Mouse (Mus musculus): ENCODE data around the gene Raly.
"Not testable (repeated sequence)": the region's sequence is repeated elsewhere in the genome, so short reads cannot be mapped to it uniquely, and the experiment has no call there.

The Raly gene

DNA sequence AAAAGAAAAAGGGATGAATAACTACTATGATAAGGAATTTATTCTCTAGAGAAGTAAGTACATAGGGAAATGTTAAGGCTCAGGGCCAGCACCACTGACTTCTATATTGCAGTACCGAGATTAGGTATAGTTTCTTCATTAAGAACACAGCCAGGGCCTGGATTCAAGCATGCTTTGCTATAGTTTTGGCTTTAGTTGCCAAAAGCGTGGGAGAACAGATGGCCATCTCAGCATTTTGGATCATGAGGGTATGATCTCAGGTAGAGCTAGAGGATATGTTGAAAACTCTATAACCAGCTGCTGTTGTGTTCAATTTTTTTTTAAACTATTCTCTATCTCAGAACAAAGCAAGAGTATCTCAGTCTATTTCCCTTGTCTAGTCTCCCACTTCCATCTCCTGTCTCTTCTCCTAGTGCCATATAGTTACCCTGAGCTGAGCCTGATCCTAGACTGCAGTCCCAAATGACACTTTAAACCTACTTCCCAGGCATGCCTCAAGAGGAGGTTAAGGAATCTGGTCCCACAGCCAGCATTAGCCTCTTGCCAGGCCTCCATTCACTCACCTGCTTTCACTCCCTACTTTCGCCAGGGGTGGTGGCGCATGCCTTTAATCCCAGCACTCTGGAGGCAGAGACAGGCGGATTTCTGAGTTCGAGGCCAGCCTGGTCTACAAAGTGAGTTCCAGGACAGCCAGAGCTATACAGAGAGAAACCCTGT lies 43.4 kb downstream of the Raly start:
- intact Hi-C loops (cut with DNase I): no loop called here

DNA sequence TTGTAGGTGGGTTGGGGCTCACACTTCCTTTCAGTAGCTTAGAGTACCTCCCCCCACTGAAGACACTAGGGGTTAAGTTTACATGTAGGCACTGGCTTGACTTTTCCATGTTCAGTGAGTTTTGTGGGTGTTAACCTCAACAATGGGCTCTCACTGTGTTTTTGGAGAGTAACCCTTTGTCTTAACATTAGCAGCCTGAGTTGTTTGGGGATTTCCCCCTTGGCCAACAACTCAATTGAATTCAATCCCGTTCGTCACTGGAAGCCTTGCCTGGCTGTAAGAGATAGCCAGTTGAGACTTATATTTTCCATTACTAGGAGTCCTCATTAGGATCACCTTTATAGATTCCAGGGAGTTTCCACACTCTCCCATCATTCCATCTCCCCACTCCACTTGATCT lies 45.6 kb downstream of the Raly start:
- intact Hi-C loops (cut with DNase I): no loop called here

GRCm38 (mm10) chr2:154848086-154848485 lies 57.2 kb downstream of the Raly start:
- intact Hi-C loops (cut with DNase I): no loop called here

DNA sequence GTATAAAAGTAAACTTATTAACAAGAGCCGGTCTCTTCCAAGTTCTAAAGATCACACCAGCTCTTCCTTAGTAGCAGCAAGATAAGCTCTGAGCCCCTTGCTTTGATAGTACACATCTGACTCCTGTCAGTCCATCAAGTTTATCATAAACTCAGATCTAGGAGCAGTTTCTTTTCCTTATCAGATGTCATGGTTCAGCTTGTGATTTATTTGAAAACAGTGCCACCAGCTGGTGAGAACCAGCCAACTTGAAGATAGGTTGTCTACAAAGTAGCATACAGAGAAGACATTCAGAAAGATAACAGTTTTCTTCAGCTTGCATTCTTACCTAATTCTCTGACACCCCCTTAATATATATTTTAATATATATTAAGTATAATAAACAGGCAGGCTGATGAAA lies 64.5 kb downstream of the Raly start:
- intact Hi-C loops (cut with DNase I): loop anchor here (2.0 to 5.0 kb wide), 2 partner anchors 58 to 153 kb away; no protein-coding TSS in a partner anchor

GRCm38 (mm10) chr2:154863672-154864071 lies 72.8 kb downstream of the Raly start:
- intact Hi-C loops (cut with DNase I): no loop called here

GRCm38 (mm10) chr2:154865696-154866095 lies 74.8 kb downstream of the Raly start:
- intact Hi-C loops (cut with DNase I): no loop called here

DNA sequence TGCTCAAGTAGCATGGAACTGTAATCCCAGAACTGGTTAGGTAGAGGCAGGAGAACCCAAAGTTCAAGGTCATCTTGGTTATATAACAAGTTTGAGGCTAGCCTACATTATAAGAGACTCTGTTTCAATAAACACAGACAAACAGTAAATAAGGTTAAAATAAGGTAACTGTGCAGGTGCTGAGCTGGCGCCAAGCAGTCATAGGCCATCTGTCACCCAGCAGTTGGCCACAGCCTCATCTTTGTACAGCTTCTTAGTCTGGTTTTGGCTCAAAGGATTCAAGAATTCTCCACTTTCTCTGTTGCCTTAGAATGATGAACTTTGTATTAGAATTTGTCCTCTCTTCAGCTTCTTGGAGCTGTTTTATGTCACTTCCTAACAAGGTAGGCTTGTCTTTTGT lies 77.2 kb downstream of the Raly start:
- intact Hi-C loops (cut with DNase I): no loop called here

DNA sequence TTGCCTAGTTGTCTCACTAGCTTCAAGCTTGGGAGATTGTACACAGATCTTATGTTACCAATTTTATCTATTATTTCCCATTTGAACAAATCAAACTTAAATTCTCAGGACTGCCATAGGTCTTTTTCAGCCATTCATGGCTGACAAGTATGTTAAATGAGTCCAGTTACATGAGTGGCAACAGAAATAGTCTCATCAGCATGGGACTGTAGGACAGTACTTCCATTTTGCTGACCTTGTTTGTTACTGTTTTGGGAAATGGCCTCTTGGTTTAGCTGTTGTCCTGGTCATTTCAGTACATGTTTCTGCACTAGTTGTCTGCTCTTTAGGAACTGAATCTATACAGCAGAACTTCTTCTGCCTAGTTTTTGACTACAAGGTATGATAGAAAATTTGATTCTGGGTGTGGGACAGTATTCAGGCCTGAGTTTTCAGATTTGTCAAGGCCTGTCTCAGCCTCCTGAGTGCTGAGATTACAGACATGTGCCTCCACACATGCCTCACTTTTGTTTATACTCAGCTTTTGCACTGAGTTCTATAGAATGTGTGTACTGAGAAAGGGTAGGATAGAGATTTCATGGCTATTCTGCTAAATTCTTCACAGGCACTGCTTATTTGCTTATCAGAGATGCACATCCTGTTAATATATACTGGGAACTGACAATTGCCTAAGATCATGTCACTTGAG lies 79.2 kb downstream of the Raly start:
- intact Hi-C loops (cut with DNase I): no loop called here

DNA sequence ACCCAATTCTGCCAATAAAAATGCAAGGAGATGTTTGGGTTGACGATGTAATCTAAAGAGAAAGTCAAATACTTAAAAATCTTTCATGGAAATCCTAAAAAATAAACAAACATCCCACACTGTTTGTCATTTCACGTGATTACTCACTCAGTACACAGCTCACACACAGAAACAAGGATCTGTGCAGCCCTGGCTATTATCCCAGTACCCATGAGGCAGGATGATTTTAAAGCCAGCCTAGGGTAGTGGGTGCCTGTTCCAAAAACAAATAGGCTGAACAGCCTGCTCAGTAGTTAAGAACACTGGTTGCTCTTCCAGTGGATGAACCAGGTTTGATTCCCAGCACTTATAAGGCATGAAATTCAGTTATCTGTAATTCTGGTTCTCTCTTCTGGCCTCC lies 85.7 kb downstream of the Raly start:
- intact Hi-C loops (cut with DNase I): no loop called here

GRCm38 (mm10) chr2:154891585-154891984 lies 100.7 kb downstream of the Raly start:
- intact Hi-C loops (cut with DNase I): no loop called here

- intact Hi-C loops (cut with DNase I): no loop called here
Observed at GRCm38 (mm10) chr2:154892201-154893044, 101.5 kb downstream of the Raly start, which contains the start of gene Eif2s2. TSS of gene Eif2s2 (minus strand) at chr2:154892935.

- intact Hi-C loops (cut with DNase I): no loop called here
Observed at GRCm38 (mm10) chr2:154893045-154893385, 102.1 kb downstream of the Raly start.

DNA sequence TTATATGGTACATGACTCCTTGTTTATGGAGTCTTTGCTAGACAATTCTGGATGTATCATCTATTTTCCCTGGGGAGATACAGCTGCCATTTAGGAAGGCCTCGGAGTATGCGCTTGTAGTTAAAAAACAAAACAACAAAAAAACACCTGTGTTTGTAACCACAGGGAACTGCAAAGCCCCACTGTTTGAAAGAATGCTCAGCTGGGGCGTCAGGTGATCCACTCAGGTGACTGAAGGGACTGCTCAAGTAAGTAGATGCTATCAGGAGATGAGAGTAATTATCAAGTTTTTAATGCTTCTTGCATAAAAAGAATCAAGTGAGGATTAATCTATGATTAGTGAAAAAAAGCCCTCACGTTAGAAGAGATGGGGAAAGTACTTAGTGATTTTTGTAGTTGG lies 102.7 kb downstream of the Raly start:
- intact Hi-C loops (cut with DNase I): no loop called here

- intact Hi-C loops (cut with DNase I): not testable (repeated sequence)
Observed at GRCm38 (mm10) chr2:154899004-154899403, 108.1 kb downstream of the Raly start.

- intact Hi-C loops (cut with DNase I): not testable (repeated sequence)
Observed at GRCm38 (mm10) chr2:154899412-154899811, 108.5 kb downstream of the Raly start.

GRCm38 (mm10) chr2:154902111-154902510 lies 111.2 kb downstream of the Raly start:
- intact Hi-C loops (cut with DNase I): no loop called here

GRCm38 (mm10) chr2:154905796-154906195 lies 114.9 kb downstream of the Raly start:
- intact Hi-C loops (cut with DNase I): no loop called here

DNA sequence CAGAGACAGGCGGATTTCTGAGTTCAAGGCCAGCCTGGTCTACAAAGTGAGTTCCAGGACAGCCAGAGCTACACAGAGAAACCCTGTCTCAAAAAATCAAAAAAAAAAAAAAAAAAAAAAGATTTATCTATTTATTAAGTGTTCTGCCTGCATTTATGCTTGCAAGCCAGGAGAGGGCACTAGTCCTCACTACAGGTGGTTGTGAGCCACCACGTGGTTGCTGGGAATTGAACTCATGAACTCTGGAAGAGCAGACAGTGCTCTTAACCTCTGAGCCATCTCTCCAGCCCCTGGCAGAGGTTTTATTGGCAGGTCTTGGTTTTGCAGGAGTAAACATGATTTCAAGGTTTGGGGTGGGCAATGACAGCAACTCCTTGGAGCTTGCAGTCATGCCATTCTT lies 117.3 kb downstream of the Raly start:
- intact Hi-C loops (cut with DNase I): not testable (repeated sequence)

GRCm38 (mm10) chr2:154909789-154910188 lies 118.9 kb downstream of the Raly start:
- intact Hi-C loops (cut with DNase I): no loop called here

DNA sequence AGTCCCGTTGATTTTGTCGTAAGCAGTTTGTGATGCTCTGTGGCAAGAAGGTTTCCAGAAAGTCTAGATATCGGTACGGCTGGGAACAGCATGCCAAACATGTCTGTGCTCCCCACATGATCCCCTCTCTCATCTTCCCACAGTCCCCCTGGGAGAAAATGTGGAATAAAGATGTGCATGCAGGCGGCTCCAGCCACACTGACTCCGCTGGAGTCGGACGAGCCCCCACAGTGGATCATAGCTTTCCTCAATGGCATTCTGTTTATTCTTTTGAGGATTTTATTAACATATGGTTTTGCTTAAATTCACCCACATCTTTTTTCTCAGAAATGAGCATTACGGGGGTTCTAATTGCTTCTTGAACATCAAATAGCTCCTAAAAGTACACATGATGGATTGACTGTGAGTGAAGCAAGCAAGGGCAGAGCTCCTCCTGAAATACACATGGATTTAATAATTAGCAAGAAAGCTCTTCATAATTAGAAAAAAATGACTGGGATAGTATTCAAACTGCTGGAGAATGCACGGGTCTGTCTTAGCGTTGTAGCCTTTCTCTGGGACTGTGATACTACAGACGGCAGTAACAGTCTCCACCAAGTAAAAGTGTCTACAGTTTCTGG lies 125.1 kb downstream of the Raly start:
- intact Hi-C loops (cut with DNase I): no loop called here

DNA sequence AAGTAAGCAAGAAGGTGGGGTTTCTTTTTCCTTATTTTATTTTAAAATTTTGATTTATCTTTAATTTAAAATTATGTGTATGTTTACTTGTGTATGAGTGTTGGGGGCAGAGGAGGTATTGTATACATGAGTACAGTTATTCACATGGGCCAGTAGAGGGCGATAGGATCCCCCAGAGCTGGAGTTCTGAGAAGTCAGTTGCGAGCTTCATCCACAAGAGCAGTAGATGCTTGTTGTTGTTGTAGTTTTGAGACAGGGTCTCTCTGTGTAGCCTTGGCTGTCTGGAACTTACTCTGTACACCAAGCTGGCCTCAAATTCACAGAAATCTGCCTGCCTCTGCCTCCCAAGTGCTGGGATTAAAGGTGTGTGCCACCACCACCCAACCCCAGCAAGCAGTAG lies 125.7 kb downstream of the Raly start:
- intact Hi-C loops (cut with DNase I): no loop called here
